Mouse (Mus musculus) ovary, postnatal 10 days (tissue): ENCODE measurements around the gene Rfx3.

ENCODE experiments used
- DNase-seq: peaks from one replicate; pipeline ENCODE4 v3.0.0; 2022; ENCODE audit warnings: low spot score

Rfx3 gene

GRCm38 (mm10) chr19:27905172-27905571 lies 105.8 kb downstream of the Rfx3 start:
- DNase-seq, result no peak

GRCm38 (mm10) chr19:27904655-27905054 lies 106.3 kb downstream of the Rfx3 start:
- no peak for DNase-seq

- no peak for DNase-seq
Measured at GRCm38 (mm10) chr19:27904209-27904608, 106.8 kb downstream of the Rfx3 start.

GRCm38 (mm10) chr19:27902601-27903000 lies 108.4 kb downstream of the Rfx3 start:
- no peak for DNase-seq

GRCm38 (mm10) chr19:27901693-27902092 lies 109.3 kb downstream of the Rfx3 start:
- DNase-seq, result no peak

- DNase-seq, result no peak
Measured at GRCm38 (mm10) chr19:27884520-27884919, 126.4 kb downstream of the Rfx3 start.

- DNase-seq, result no peak
Measured at GRCm38 (mm10) chr19:27877429-27877828, 133.5 kb downstream of the Rfx3 start.

GRCm38 (mm10) chr19:27870794-27871193 lies 140.2 kb downstream of the Rfx3 start:
- no peak for DNase-seq

- DNase-seq, result no peak
Measured at GRCm38 (mm10) chr19:27859641-27860040, 151.3 kb downstream of the Rfx3 start.

GRCm38 (mm10) chr19:27848946-27849345 lies 162.0 kb downstream of the Rfx3 start:
- DNase-seq, result no peak

GRCm38 (mm10) chr19:27847055-27847454 lies 163.9 kb downstream of the Rfx3 start:
- DNase-seq, result no peak

- no peak for DNase-seq
Measured at GRCm38 (mm10) chr19:27838635-27839034, 172.3 kb downstream of the Rfx3 start.

GRCm38 (mm10) chr19:27838041-27838440 lies 172.9 kb downstream of the Rfx3 start:
- no peak for DNase-seq

- no peak for DNase-seq
Measured at GRCm38 (mm10) chr19:27832448-27832847, 178.5 kb downstream of the Rfx3 start.

- DNase-seq, result no peak
Measured at GRCm38 (mm10) chr19:27828316-27828715, 182.7 kb downstream of the Rfx3 start.

GRCm38 (mm10) chr19:27817661-27818060 lies 193.3 kb downstream of the Rfx3 start:
- DNase-seq, result no peak

- DNase-seq, result no peak
Measured at GRCm38 (mm10) chr19:27780030-27780429, 230.9 kb downstream of the Rfx3 start.

GRCm38 (mm10) chr19:27770716-27771265 lies 240.2 kb downstream of the Rfx3 start:
- DNase-seq, result no peak

- DNase-seq, result no peak
Measured at GRCm38 (mm10) chr19:27768444-27768843, 242.5 kb downstream of the Rfx3 start.

GRCm38 (mm10) chr19:27760309-27760708 lies 250.7 kb downstream of the Rfx3 start:
- DNase-seq, result no peak

- DNase-seq, result no peak
Measured at GRCm38 (mm10) chr19:27759347-27759746, 251.6 kb downstream of the Rfx3 start.

GRCm38 (mm10) chr19:27747301-27747700 lies 263.7 kb downstream of the Rfx3 start:
- DNase-seq, result no peak

- DNase-seq, result no peak
Measured at GRCm38 (mm10) chr19:27738908-27739307, 272.1 kb downstream of the Rfx3 start.

GRCm38 (mm10) chr19:27736571-27736970 lies 274.4 kb downstream of the Rfx3 start:
- DNase-seq, result no peak

- no peak for DNase-seq
Measured at GRCm38 (mm10) chr19:27718931-27719330, 292.0 kb downstream of the Rfx3 start.
